In the genomic region with DNA sequence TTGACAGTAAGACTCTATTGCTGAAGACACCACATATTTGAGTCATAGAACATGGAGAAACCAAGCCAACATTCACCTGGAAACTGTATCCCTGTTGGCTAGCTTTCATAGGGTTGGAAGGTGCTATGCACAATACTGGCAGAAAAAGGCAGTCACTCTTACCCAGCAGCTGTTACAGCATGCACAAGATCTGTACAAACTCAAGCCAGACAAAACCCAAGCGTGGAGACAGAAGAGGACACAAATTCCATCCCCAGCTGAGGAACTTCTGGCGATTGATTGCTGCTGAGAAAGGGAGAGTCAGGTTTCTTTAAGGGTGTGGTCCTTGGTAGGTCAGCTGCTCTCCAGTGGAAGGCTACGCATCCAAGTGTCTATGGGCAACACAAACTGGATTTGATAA, we compare ENCODE assay signal across 25 mouse cellular contexts. TPM values are rescaled to one million over a fixed set of nuclear protein-coding genes. Genes with fewer than 3 reads are reported as not detected.
A peak's percentile ranks its signal among the peaks of the same experiment; 100 is the strongest.
DNase-seq lines count a peak whose midpoint lies in the region; ATAC-seq and TF ChIP-seq lines count a peak whose summit lies in the region.
"Had no signal": no experiment of that assay in that cellular context is flagged by ENCODE, and none has a peak within 500 bp of the region (broad histone marks: within the 10 kb centered on the region; RNA-seq: fewer than 3 reads in every experiment).

No protein-coding gene starts in this region.

- no peak overlapping the region for H3K4me3 ChIP-seq in limb, embryonic 10.5 days
- no peak overlapping the region for H3K4me3 ChIP-seq in kidney, adult 2 months (ENCODE audit: insufficient read depth, low read depth, low read length)
- H3K4me3 ChIP-seq in forebrain, embryonic 13.5 days = no peak overlapping the region
- H3K4me3 ChIP-seq: embryonic facial prominence, embryonic 10.5 days; embryonic facial prominence, embryonic 12.5 days had no signal

- no peaks in the 10 kb centered on the region for H3K9me3 ChIP-seq in limb, embryonic 10.5 days (replicated peaks)
- H3K9me3 ChIP-seq in forebrain, embryonic 13.5 days (replicated peaks) = no peaks in the 10 kb centered on the region
- H3K9me3 ChIP-seq: embryonic facial prominence, embryonic 10.5 days; embryonic facial prominence, embryonic 12.5 days had no signal

- no peak for ATAC-seq in forebrain, embryonic 13.5 days
- ATAC-seq: CD4-positive, CD25-positive, alpha-beta regulatory T cell, adult 4 months; forebrain, embryonic 14.5 days; forebrain, embryonic 16.5 days had no signal

- H3K36me3 ChIP-seq in limb, embryonic 10.5 days = peaks cover 6% of the 10 kb centered on the region; the same call in 1 of the 2 replicates
- H3K36me3 ChIP-seq in kidney, adult 2 months (ENCODE audit: control insufficient read depth, insufficient read depth, low read length) = no peaks in the 10 kb centered on the region
- peaks cover 11% of the 10 kb centered on the region for H3K36me3 ChIP-seq in forebrain, embryonic 13.5 days (ENCODE audit: poor library complexity, severe bottlenecking)

- no peaks in the 10 kb centered on the region for H3K27me3 ChIP-seq in limb, embryonic 10.5 days (ENCODE audit: low read depth, poor library complexity, severe bottlenecking)
- no peaks in the 10 kb centered on the region for H3K27me3 ChIP-seq in kidney, adult 2 months (replicated peaks; ENCODE audit: control insufficient read depth, insufficient read depth, low read length)
- H3K27me3 ChIP-seq in forebrain, embryonic 13.5 days = no peaks in the 10 kb centered on the region
- H3K27me3 ChIP-seq: CH12.LX; embryonic facial prominence, embryonic 12.5 days had no signal

- TF ChIP-seq POLR2A in kidney, adult 2 months (IDR thresholded peaks at IDR 0.05; ENCODE audit: low read depth, low read length) = no peak

- H3K27ac ChIP-seq in limb, embryonic 10.5 days = no peak overlapping the region
- no peak overlapping the region for H3K27ac ChIP-seq in kidney, adult 2 months (ENCODE audit: insufficient read depth, low read depth, low read length)
- no peak overlapping the region for H3K27ac ChIP-seq in forebrain, embryonic 13.5 days
- H3K27ac ChIP-seq: embryonic facial prominence, embryonic 10.5 days; embryonic facial prominence, embryonic 12.5 days had no signal

- peak; percentile 81 for DNase-seq in heart, adult 11 months
- DNase-seq in heart, adult 8-10 months (ENCODE audit: low spot score) = no peak
- DNase-seq in ES-CJ7 (ENCODE audit: low read depth, low spot score) (peak; percentile 14), R1 (ENCODE audit: low read depth, low spot score) (peak; percentile 18)
- peak; percentile 17 for DNase-seq in limb, embryonic 10.5 days (ENCODE audit: low spot score)
- no peak for DNase-seq in kidney, adult 2 months
- DNase-seq in ovary, postnatal 10 days (ENCODE audit: low spot score) = no peak
- DNase-seq: adrenal gland, adult 2 months; adrenal gland, postnatal 10 days; adrenal gland, postnatal 25 days; B cell, adult 2 months; cerebellum, adult 11-12 months; cerebellum, adult 2 months; cerebellum, adult 9-10 months; cerebellum, postnatal 10 days; cerebellum, postnatal 25 days had no signal

- H3K9ac ChIP-seq in forebrain, embryonic 13.5 days = no peak overlapping the region
- H3K9ac ChIP-seq: embryonic facial prominence, embryonic 12.5 days had no signal

- TF ChIP-seq CTCF in kidney, adult 2 months (conservative IDR thresholded peaks at IDR 0.05; ENCODE audit: insufficient read depth, insufficient read length, low read depth, low read length) = no peak

- WGBS in limb, embryonic 10.5 days = 70% methylated on average over 3 of the region's 3 CpGs
- 76% methylated on average over 3 of the region's 3 CpGs for WGBS in kidney, adult 2 months
- WGBS in forebrain, embryonic 13.5 days = 87% methylated on average over 3 of the region's 3 CpGs

- H3K4me1 ChIP-seq in limb, embryonic 10.5 days = peaks cover 7% of the 10 kb centered on the region
- no peaks in the 10 kb centered on the region for H3K4me1 ChIP-seq in kidney, adult 2 months (ENCODE audit: control insufficient read depth, insufficient read depth, low read length)
- H3K4me1 ChIP-seq in forebrain, embryonic 13.5 days = no peaks in the 10 kb centered on the region

- H3K4me2 ChIP-seq in forebrain, embryonic 13.5 days = no peak overlapping the region
- H3K4me2 ChIP-seq: embryonic facial prominence, embryonic 12.5 days had no signal

RNA-seq across cellular contexts. Expression of a gene that starts 7.7 kb away (rescaled TPM):
- 1 to 10 TPM; 3.2 to 4.1 (median 3.4) TPM for total RNA-seq in heart, adult 8-10 months (2022)
- polyA plus RNA-seq in limb, embryonic 10.5 days (2016; fragmentation: Nextera tagmentation; extraction: Ambion mirVana) = 4.4 and 6.5 TPM in 2 replicates
- 17.8 and 18.5 TPM in 2 replicates for polyA plus RNA-seq in kidney, adult 2 months (2012; rRNA removed)
- polyA plus RNA-seq in forebrain, embryonic 13.5 days (2015; fragmentation: Nextera tagmentation; extraction: Ambion mirVana) = 3.8 and 4.9 TPM in 2 replicates

RNA-seq across cellular contexts. Expression of a gene that starts 18.8 kb away (rescaled TPM):
- total RNA-seq in heart, adult 8-10 months (2022) = 10 to 100 TPM; 22.2 to 27.6 (median 25.6) TPM
- 23.1 and 29.6 TPM in 2 replicates for polyA plus RNA-seq in limb, embryonic 10.5 days (2016; fragmentation: Nextera tagmentation; extraction: Ambion mirVana)
- 30.6 and 33.8 TPM in 2 replicates for polyA plus RNA-seq in kidney, adult 2 months (2012; rRNA removed)
- polyA plus RNA-seq in forebrain, embryonic 13.5 days (2015; fragmentation: Nextera tagmentation; extraction: Ambion mirVana) = 21.7 and 23.0 TPM in 2 replicates

RNA-seq across cellular contexts. Expression of a gene that starts 35.6 kb away (rescaled TPM):
- 100 to 1,000 TPM; 110 to 119 (median 113) TPM for total RNA-seq in heart, adult 8-10 months (2022)
- 55.8 and 58.0 TPM in 2 replicates for polyA plus RNA-seq in limb, embryonic 10.5 days (2016; fragmentation: Nextera tagmentation; extraction: Ambion mirVana)
- 35.0 and 43.2 TPM in 2 replicates for polyA plus RNA-seq in kidney, adult 2 months (2012; rRNA removed)
- 31.1 and 35.8 TPM in 2 replicates for polyA plus RNA-seq in forebrain, embryonic 13.5 days (2015; fragmentation: Nextera tagmentation; extraction: Ambion mirVana)

RNA-seq across cellular contexts. Expression of a gene that starts 39.4 kb away (rescaled TPM):
- total RNA-seq in heart, adult 8-10 months (2022) = 1 to 10 TPM in 3 of 4 experiments, under 1 TPM in 1; 0.47 to 2.5 (median 1.4) TPM
- polyA plus RNA-seq in limb, embryonic 10.5 days (2016; fragmentation: Nextera tagmentation; extraction: Ambion mirVana) = 0.43 TPM in 1 of 2 replicates, not detected in the other
- polyA plus RNA-seq in kidney, adult 2 months (2012; rRNA removed) = 0.47 and 0.49 TPM in 2 replicates
- polyA plus RNA-seq in forebrain, embryonic 13.5 days (2015; fragmentation: Nextera tagmentation; extraction: Ambion mirVana) = 0.38 TPM in 1 of 2 replicates, not detected in the other
- total RNA-seq: ES-E14 had no signal
- polyA plus RNA-seq: embryonic facial prominence, embryonic 14.5 days; forebrain, embryonic 14.5 days had no signal

Comparison
In these comparisons a context has a peak if more than half of its experiments do, and no peak if none do; other contexts are left out.
1. DNase-seq: peak in heart, adult 11 months (single experiment), ES-CJ7 (single experiment), R1 (single experiment) and limb, embryonic 10.5 days (single experiment); none in heart, adult 8-10 months (single experiment), kidney, adult 2 months (single experiment) and ovary, postnatal 10 days (single experiment).